Mouse (Mus musculus) E14TG2a.4 (cell line): ENCODE measurements at regions not wholly inside any gene's neighbourhood (a gene's known extent, or its start where the extent isn't known, plus 50 kb on each side); places are given as distances from the start of the nearest gene placed in this dataset.

Experiments used
- CTCF ChIP-seq: conservative IDR thresholded peaks from 2 replicates; pipeline ENCODE4 v1.5.1; 2014; ENCODE audit warnings: low read length
- NANOG ChIP-seq: IDR thresholded peaks from 2 replicates; pipeline ENCODE4 v1.6.1; 2014; ENCODE audit warnings: borderline replicate concordance, low read length, mixed read lengths

- TF ChIP-seq CTCF, result no peak
- no peak for TF ChIP-seq NANOG
These were observed 138.4 kb upstream of the Mctp2 start for GRCm38 (mm10) chr7:72444792-72445191.
